Mouse (Mus musculus) ES-Bruce4 (cell line): Measurements from ENCODE around the gene 2700097O09Rik. TPM values are rescaled to one million over a fixed set of nuclear protein-coding genes. Genes with fewer than 3 reads are reported as not detected.

Experiments used
- H3K27ac ChIP-seq: 2 replicates; pipeline ENCODE4 v1.5.1; 2012; ENCODE audit warnings: low read length, inconsistent platforms; ENCODE audit not compliant: insufficient read depth
- H3K27me3 ChIP-seq: 2 replicates; pipeline ENCODE4 v1.6.1; 2012; ENCODE audit warnings: mild to moderate bottlenecking, low read length, inconsistent platforms; ENCODE audit not compliant: control insufficient read depth, poor library complexity, insufficient read depth, severe bottlenecking
- H3K36me3 ChIP-seq: 2 replicates; pipeline ENCODE4 v1.6.1; 2012; ENCODE audit warnings: inconsistent platforms, mild to moderate bottlenecking, low read length, moderate library complexity; ENCODE audit not compliant: control insufficient read depth, poor library complexity, insufficient read depth, severe bottlenecking
- H3K4me1 ChIP-seq: one replicate; pipeline ENCODE4 v1.8.1; 2011; ENCODE audit warnings: low read length; ENCODE audit not compliant: control insufficient read depth, insufficient read depth
- H3K4me3 ChIP-seq: 2 replicates; pipeline ENCODE4 v1.5.1; 2011; ENCODE audit warnings: low read depth, mild to moderate bottlenecking, low read length
- H3K9ac ChIP-seq: 2 replicates; pipeline ENCODE4 v1.6.1; 2012; ENCODE audit warnings: low read depth, mild to moderate bottlenecking, inconsistent platforms; ENCODE audit not compliant: poor library complexity, severe bottlenecking
- H3K9me3 ChIP-seq: replicated peaks from 2 replicates; pipeline ENCODE4 v1.6.1; 2012; ENCODE audit warnings: mild to moderate bottlenecking, low read length, inconsistent platforms; ENCODE audit not compliant: control insufficient read depth, poor library complexity, insufficient read depth, severe bottlenecking
- CTCF ChIP-seq: IDR thresholded peaks from one replicate; pipeline ENCODE4 v1.8.1; 2011; ENCODE audit warnings: low read depth, low read length
- EP300 ChIP-seq: IDR thresholded peaks from 2 replicates; pipeline ENCODE4 v1.6.1; 2011; ENCODE audit warnings: low read depth, low read length; ENCODE audit not compliant: insufficient read depth
- POLR2A ChIP-seq: IDR thresholded peaks from one replicate; pipeline ENCODE4 v1.8.1; 2011; ENCODE audit warnings: low read length; ENCODE audit not compliant: insufficient read depth
- polyA plus RNA-seq: library from polyadenylated mRNA; stranded (reverse); fragments of >200 nt; gene quantifications from 2 replicates; pipeline ENCODE4 v1.2.4, GENCODE M21; 2011; ENCODE audit warnings: low read depth; ENCODE audit not compliant: missing spikeins, insufficient read depth, insufficient read length

2700097O09Rik gene
- polyA plus RNA-seq, 1 experiment: 46.7 TPM

DNA sequence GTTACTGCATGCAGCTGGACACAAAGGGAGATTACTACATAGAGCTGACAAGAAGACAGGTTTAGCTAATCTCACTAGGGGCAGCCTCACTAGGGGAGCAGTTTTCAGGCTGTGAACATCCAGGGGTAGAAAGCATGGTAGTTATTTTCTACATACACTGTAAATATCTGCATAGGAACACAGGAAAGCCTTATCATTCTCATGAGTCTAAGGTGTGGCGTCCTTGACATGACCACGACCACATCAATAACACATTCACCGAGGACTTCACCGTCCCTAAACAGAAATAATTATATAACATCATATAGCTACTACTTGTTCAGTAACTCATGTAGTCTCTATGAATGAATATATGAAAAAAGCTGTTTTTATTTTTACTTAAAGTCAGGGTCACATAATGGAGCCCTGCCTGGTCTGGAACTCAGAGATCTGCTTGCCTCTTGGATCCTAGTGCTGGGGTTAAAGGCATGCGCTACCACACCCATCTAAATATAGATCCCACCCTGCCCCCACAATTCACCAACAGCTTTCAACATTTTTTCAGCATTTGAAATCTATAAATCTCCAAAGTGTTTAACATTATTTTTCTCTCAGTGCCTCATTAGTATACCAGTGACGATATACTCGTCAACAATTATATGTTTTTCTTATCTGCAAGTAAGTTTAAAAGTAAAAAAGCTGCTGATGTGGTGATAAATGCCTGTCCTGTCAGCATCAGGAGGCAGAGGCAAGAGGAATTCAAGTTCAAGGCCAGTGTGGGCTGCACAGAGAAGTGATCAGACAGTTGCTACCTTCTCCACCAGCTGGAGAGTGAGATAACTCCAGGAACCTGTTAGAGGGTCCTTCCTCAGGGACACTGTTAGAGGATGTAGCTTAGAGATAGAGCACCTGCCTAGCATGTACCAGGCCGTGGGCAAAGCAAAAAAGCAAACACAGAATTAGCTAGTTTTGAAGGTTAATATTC, 28.4 kb downstream of the 2700097O09Rik start:
- no peak for TF ChIP-seq POLR2A
- no peak for TF ChIP-seq CTCF
- TF ChIP-seq EP300: no peak
- Histone ChIP-seq H3K36me3 (no peaks in the 10 kb centered on the region; the same call in none of the 2 replicates), H3K9me3 (no peaks in the 10 kb centered on the region; the same call in 1 of the 2 replicates), H3K4me3 (no peak overlapping the region), H3K27ac (no peak overlapping the region), H3K9ac (no peak overlapping the region), H3K4me1 (no peaks in the 10 kb centered on the region), H3K27me3 (no peaks in the 10 kb centered on the region)

DNA sequence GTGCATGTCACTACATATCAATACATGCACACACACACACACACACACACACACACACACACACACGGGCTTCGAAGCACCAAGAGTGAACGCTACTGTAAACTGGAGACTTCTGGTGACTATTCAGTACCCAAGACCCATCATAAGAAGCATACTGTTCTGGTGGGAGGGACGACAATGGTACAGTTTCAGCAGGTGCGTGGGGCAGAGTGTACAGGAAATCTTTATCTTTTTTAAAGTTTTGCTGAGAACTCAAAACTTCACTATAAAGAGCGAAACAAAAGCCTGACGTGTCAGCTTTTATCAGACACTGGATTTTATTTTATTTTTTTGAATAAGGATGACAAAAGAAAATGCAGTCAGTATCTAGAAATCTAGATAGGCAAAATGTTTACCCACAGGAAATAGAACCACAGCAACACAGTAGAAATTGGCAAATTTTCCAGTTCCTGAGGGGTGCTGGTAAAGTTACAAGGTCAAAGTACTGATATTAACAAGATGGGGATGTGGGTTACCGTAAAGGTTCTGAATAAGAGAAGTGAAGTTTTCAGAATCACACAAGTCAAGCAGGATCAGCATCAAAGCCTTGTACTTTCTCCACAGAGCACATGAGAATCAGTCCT, 30.1 kb downstream of the 2700097O09Rik start:
- H3K27me3 ChIP-seq: no peaks in the 10 kb centered on the region
- no peaks in the 10 kb centered on the region; the same call in 1 of the 2 replicates for H3K9me3 ChIP-seq
- H3K4me3 ChIP-seq: no peak overlapping the region
- TF ChIP-seq CTCF (no peak), EP300 (no peak), POLR2A (no peak)
- no peak overlapping the region for H3K27ac ChIP-seq
- H3K4me1 ChIP-seq: no peaks in the 10 kb centered on the region
- H3K36me3 ChIP-seq: peaks cover 4% of the 10 kb centered on the region
- H3K9ac ChIP-seq: no peak overlapping the region

DNA sequence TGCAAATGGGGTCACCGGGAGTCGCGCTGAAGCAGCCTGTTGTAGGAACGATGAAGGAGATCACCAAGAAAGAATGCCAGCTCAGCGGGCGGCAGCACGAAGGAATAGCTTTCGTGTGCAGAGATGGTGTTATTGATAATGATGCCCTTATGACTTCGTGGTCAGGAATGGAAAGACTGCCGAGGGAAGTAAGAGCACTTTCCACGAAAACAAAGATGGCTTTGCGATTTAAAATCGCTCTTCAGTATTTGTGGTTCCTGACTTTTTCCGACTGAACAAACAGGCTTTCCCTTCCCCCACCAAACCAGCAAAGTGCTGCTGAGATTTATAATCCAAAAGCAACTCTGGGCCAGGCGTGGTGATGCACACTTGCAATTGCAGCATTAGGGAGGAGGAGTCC, 38.9 kb downstream of the 2700097O09Rik start:
- no peaks in the 10 kb centered on the region for H3K9me3 ChIP-seq
- no peak overlapping the region for H3K9ac ChIP-seq
- H3K4me3 ChIP-seq: no peak overlapping the region
- TF ChIP-seq POLR2A: no peak
- TF ChIP-seq CTCF: no peak
- no peak for TF ChIP-seq EP300
- peaks cover 8% of the 10 kb centered on the region for H3K36me3 ChIP-seq
- H3K27me3 ChIP-seq: no peaks in the 10 kb centered on the region
- H3K27ac ChIP-seq: no peak overlapping the region
- no peaks in the 10 kb centered on the region for H3K4me1 ChIP-seq

DNA sequence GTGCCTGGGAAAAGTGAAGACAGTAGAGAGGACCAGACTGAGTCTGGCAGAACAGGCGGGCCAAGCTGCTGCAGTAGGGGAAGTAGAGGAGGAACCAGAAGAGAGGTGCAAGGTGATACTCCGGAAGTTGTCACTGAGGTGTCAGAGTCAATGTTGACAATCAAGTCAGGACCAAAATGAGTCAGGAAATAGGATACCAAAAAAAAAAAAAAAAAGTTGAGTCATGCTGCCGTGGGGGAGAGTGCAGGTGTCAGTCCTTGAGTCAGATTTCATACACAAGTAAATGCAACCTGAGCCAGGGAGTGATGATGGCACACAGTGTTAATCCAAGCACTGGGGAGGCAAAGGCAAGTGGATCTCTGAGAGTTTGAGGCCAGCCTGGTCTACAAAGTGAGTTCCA, 52.8 kb downstream of the 2700097O09Rik start:
- no peak for TF ChIP-seq EP300
- no peak for TF ChIP-seq CTCF
- TF ChIP-seq POLR2A: no peak
- no peaks in the 10 kb centered on the region; the same call in 1 of the 2 replicates for H3K9me3 ChIP-seq
- H3K27me3 ChIP-seq: no peaks in the 10 kb centered on the region
- no peak overlapping the region for H3K27ac ChIP-seq
- no peak overlapping the region for H3K4me3 ChIP-seq
- H3K36me3 ChIP-seq: no peaks in the 10 kb centered on the region
- H3K4me1 ChIP-seq: no peaks in the 10 kb centered on the region
- no peak overlapping the region for H3K9ac ChIP-seq

DNA sequence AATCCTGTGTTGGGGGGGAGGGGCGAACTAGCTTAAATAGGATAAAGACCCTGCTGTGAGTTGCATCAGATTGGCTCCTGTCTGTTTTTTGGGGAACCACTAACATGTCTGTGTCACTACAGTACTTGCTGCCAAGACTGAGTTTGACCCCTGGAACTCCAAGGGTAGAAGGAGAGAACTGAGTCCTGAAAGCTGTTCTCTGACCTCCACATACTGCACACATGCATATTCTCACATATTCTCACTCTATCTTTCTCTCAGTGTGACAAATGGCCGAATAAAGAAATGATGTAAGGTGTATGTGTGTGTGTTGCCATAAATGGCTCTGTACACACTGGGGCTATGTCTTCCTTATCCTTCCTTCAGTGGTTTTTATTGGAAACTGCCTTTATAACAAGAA, 56.6 kb downstream of the 2700097O09Rik start:
- Histone ChIP-seq H3K36me3 (no peaks in the 10 kb centered on the region), H3K9ac (no peak overlapping the region), H3K4me1 (no peaks in the 10 kb centered on the region), H3K4me3 (no peak overlapping the region), H3K9me3 (no peaks in the 10 kb centered on the region; the same call in 1 of the 2 replicates), H3K27ac (no peak overlapping the region), H3K27me3 (no peaks in the 10 kb centered on the region)
- TF ChIP-seq POLR2A (no peak), EP300 (no peak), CTCF (no peak)

DNA sequence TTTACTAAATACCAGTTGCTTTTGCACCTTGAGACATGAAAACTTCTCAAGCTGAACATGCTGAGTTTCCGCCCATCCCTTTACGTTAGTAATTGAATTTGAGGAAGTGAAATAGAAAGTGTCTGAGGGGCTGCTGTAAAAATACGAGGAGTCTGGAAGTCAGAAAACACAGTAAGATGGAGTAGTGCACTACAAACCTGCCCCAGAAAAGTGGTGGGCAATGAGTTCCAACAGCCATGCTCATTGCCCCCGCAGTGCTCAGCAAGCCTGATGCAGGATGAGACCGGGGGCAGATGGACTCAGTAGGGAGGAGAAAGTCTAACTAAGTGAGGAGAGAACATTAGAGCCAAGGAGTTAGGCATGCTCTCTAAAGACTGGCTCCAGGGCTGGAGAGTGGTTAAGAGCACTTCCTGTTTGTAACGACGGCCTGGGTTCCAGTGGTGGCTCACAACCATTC, 60.5 kb downstream of the 2700097O09Rik start:
- Histone ChIP-seq H3K27me3 (no peaks in the 10 kb centered on the region), H3K27ac (no peak overlapping the region), H3K9me3 (no peaks in the 10 kb centered on the region; the same call in 1 of the 2 replicates), H3K9ac (no peak overlapping the region), H3K4me3 (no peak overlapping the region), H3K36me3 (no peaks in the 10 kb centered on the region), H3K4me1 (no peaks in the 10 kb centered on the region)
- no peak for TF ChIP-seq EP300
- no peak for TF ChIP-seq CTCF
- TF ChIP-seq POLR2A: no peak
